Mouse (Mus musculus): ENCODE data around the gene D10Wsu102e.

GRCm38 (mm10) chr10:83354333-83354719 is 5.7 kb upstream of the D10Wsu102e start:
- TF ChIP-seq CTCF (IDR thresholded peaks at IDR 0.05) (peak; percentile 69), POLR2A (IDR thresholded peaks at IDR 0.05; ENCODE audit: insufficient read depth, low read depth, low read length) (no peak)
